Mouse (Mus musculus): Measurements from ENCODE around the gene Scimp.
"Not testable (repeated sequence)": the region's sequence is repeated elsewhere in the genome, so short reads cannot be mapped to it uniquely, and the experiment has no call there.

- not testable (repeated sequence) for TF ChIP-seq POLR2A (IDR thresholded peaks at IDR 0.05; ENCODE audit: low read depth, low read length); CTCF (IDR thresholded peaks at IDR 0.05; ENCODE audit: borderline replicate concordance, insufficient read depth, low read length)
These were observed 34.3 kb downstream of the Scimp start for GRCm38 (mm10) chr11:70778058-70778457.

Measured in embryonic fibroblast, embryonic 13.5 days (primary cell).